Mouse (Mus musculus): ENCODE measurements around the gene Alkbh8. TPM values are rescaled to one million over a fixed set of nuclear protein-coding genes. Genes with fewer than 3 reads are reported as not detected.

The Alkbh8 gene
- total RNA-seq, 2 experiments from 2014 or later: 41.6 to 44.4 TPM

Other genes with a start within 250 kb of the Alkbh8 start
- 10 to 100 TPM; 12.6 to 13.4 TPM for gene Cwf19l2, start 68.5 kb downstream of the Alkbh8 start, total RNA-seq (2021)
- gene Gucy1a2, start 197.6 kb downstream of the Alkbh8 start, total RNA-seq (2021): 100 to 1,000 TPM in 1 of 2 experiments, 10 to 100 TPM in 1; 89.6 to 100 TPM

Data from left cerebral cortex, postnatal 14 days (tissue).